Mouse (Mus musculus) erythroblast, embryonic 14.5 days (primary cell): ENCODE measurements around the gene Chn1.

Experiments
- GATA1 ChIP-seq: IDR thresholded peaks from 2 replicates; pipeline ENCODE4 v1.6.1; 2012; ENCODE audit warnings: low read length, inconsistent platforms, mixed read lengths
- TAL1 ChIP-seq: IDR thresholded peaks from 3 replicates; pipeline ENCODE4 v1.6.1; 2012; ENCODE audit warnings: low read length, inconsistent platforms, mixed read lengths

GRCm38 (mm10) chr2:73590106-73590505 is 185.0 kb downstream of the Chn1 start:
- TF ChIP-seq GATA1 (no peak), TAL1 (no peak)
